Mouse (Mus musculus) ovary, postnatal 10 days (tissue): ENCODE measurements around the gene Btbd2.

Experiments used
- DNase-seq: peaks from one replicate; pipeline ENCODE4 v3.0.0; 2022; ENCODE audit warnings: low spot score

Btbd2 gene

DNA sequence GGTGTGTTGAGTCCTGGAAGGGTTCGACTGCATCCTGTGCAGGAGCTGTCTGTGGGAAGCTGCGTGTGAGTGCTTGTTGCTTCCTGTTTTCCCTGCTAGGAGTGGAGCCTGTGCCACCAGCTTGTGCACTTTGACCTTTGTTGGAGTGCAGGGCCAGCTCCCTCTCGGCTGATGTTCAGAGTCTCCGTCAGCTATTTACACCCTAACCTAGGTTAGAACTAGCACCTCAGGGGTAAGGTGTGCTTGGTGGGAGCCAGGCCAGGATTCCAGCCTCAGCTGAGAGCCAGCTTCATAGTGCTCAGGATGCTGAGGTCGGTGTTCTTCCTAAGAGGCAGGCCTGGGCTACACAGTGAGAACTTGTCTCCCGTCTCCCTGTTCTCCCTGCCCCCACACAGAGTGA, 21.5 kb downstream of the Btbd2 start:
- DNase-seq: no peak

DNA sequence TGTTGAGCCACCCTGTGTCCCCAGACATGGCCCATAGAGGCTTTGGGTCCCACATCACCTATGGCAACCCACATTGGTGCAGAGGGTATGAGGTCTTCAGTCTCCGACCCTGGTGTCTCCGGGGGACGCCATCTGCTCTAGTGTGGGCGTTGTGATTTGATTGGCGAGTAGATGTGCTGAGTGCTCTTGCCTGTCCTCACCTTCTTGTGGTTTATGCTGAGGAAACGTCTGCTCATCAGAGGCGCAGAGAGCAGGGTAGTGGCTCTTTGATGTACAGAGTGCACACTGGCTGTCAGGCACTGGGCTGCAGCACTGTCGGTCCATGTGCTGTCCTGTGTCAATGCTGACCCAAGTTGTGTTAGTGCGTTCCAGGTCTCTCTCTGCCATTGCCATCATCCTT, 27.9 kb downstream of the Btbd2 start:
- DNase-seq: no peak

- no peak for DNase-seq
These were observed 29.2 kb downstream of the Btbd2 start for GRCm38 (mm10) chr10:80627685-80628084.

- no peak for DNase-seq
These were observed 31.1 kb downstream of the Btbd2 start for GRCm38 (mm10) chr10:80625764-80626163.

DNA sequence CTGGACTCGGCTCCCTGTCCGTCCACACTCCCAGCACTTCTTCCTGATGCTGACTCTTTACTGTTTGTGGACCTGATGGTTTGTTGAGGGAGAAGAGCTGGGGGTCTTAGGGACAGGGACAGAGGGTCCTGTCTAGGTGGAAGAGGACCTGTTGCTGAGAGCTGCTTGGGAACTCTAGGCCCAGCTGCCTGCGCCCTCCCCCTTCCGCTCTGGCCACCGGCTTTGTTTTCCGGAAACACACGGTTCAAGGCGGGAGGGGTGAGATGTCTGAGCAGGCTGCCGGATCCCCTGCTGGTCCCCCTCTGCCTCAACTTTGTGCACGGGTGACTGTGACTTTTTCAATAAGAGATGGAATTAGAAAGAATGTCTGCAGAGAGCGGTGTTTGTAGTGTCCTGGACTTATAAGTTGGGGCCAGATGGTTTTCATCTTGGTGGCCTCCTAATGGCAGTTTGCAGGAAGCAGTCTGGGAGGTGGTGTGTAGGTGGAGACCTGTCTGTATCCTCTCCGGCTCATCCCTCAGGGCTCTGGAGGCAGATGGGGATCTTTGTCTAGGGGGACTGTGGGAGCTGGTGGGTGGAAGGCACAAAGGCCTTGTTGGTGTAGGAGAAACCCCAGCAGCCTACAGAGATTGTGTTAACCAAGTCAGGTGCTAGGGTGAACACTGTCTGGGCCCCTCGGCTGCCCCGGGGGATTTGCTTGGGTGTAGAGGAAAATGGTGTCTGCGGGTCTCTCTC, 33.2 kb downstream of the Btbd2 start:
- DNase-seq: no peak

DNA sequence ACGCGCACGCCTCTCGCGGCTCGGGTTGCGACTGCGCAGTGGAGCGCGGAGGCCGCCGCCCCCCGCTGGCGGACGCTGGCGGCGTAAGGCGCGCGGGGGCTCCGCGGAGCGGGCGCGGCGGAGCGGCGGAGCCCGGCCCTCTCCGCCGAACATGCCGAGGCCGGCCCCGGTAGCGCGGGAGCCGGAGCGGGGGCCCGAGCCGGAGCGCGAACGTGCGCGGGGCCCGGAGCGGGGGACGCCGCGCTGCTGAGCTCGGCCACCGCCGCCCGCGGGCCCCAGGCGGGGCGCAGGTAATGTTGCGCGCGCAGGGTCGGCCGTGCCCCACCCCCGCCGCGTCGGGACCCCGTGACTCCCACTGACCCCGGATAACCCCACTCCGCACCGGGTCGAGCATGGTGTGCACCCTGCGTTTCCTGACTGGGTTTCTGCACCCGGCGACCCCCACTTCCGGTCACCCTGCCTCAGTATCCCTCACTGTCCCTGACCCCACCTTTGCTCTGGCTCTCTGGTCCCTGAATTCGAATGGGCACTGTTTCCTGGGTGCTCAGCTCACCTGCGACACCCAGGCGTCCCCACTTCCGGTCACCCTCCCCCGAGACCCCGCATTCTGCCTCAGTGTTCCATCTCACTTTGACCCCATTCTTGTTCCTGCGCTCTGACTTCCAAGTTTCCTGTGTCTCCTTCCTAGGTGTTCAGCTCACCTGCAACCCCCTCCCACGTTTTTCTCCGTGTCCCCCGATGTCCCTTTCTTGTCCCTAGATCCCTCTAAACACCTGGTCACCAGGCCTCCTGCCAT, 34.0 kb downstream of the Btbd2 start, which contains the start of gene Csnk1g2:
TSS of gene Csnk1g2 (plus strand) at position 178 of the 796 bp plus-strand sequence.
- DNase-seq: peak; percentile 91

DNA sequence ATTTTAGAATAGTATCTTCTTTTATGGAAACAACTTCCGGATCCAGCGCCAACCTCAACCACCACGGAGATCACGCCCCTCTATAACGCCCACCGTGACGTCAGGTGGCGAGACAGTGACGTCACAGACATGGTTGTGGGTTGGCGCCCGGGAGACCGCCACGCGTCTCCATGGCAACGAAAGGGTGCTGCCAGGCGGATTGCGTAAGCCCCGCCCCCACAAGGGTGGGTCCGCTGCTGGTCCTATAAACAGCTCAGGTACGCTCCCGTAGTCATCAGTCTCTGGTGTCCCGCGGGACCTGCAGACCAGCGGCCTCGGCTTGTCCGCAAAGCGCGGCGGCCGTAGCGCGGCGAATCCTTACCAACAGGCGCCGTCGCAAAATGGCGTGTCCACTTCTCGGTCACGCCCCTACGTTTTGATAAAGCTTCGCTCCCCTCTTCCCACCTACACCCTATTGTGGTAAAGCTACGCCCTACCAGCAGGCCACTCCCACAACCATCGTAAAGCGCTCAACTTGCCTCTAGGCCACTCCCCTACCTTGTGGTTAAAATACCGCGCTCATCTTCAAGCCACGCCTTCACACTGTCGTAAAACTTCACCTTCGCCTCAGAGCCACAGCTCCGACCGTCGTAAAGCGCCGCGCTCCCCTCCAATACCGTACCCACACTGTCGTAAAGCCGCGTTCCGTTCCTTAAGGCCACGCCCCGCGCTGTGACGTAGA, 34.8 kb downstream of the Btbd2 start:
- DNase-seq: peak; percentile 98

DNA sequence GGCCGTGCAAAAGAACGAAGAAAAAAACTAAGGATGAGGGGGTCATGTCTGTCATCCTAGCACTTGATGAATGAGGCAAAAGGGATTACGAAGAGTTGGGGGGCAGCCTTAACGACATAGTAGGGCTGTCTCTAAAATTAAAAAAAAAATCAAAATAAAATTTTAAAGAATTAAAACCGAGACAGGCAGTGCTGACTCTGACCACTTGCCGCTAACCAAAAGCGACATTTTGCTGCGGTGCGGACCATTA, 35.3 kb downstream of the Btbd2 start:
- no peak for DNase-seq

DNA sequence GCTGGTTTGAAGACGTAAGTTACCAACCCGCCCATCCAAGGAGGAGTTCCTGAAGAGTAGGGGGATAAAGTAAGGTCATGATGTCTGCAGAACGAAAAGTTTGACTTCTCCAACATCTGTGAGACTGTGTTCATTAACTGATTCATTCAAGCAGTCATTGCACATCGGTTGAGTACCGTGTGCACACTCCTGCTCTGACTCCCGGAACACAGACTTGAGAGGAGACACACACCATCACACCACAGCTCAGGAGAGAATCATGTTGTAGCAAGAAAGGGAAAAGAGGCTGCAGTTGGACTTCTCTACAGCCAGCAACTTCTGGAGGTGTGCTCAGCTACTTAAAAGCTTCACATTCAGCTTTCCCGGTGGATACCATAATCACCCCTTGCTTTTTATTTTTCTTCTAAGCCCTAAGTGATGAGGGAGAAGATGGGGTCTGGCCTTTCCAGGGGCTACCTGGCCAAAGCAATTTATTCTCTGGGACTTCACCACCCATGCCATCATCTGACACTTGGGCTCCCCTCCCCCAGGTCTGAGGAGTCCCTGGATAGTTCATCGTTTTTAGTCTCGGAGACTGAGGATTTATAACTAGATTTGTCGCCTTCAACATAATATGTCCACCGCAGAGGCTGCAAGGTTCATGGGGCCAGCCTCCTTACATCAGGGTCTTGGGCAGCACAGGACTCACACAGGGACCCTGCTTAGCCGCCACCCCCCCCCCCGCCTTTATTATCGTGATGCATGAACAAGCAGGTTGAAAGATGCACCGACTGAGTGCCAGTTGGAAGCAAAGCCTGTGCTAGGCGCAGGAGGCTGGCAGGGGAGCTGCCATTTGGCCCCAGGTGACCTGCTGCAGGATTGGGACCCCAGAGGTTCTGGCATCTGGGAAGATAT, 35.8 kb downstream of the Btbd2 start:
- no peak for DNase-seq

- no peak for DNase-seq
These were observed 36.5 kb downstream of the Btbd2 start for GRCm38 (mm10) chr10:80620365-80620764.

- no peak for DNase-seq
These were observed 37.2 kb downstream of the Btbd2 start for GRCm38 (mm10) chr10:80619465-80620244.

GRCm38 (mm10) chr10:80618181-80618580, 38.7 kb downstream of the Btbd2 start:
- no peak for DNase-seq

- no peak for DNase-seq
These were observed 42.5 kb downstream of the Btbd2 start for GRCm38 (mm10) chr10:80614351-80614750.

GRCm38 (mm10) chr10:80613821-80614220, 43.0 kb downstream of the Btbd2 start:
- no peak for DNase-seq

DNA sequence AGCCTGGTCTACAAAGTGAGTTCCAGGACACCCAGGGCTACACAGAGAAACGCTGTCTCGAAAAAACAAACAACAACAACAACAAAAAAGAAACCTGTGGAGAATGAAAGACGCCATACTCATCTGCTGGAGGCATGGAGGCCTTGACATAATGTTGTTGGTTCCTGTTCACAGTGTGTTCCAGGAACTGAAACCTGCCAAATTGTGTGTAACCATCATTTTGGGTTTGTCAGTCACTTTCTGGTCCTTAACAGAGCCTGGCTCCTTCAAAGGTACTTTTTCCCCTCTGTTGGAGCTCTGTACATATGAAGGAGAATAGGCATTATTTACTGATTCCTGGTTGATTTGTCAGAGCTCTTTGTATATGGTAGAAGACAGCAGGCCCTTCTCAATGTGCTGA, 45.0 kb downstream of the Btbd2 start:
- no peak for DNase-seq

DNA sequence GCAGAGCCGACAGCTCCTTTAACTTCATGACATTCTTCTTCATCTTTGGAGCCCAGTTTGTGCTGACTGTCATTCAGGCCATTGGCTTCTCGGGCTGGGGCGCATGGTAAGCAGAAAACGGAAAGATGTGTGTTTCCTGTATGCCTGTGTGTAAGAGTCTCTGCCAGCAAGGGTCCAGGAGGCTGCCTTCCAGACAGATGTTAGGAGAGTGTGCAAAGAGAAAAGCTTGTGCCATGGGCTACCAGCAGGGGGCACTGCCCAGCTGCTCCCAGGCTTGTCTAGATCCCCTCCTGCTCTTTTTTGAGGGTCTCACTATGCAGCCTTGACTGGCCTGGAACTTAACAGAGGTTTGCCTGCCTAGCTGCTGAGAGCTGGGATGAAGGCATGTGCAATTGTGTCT, 45.8 kb downstream of the Btbd2 start:
- no peak for DNase-seq

DNA sequence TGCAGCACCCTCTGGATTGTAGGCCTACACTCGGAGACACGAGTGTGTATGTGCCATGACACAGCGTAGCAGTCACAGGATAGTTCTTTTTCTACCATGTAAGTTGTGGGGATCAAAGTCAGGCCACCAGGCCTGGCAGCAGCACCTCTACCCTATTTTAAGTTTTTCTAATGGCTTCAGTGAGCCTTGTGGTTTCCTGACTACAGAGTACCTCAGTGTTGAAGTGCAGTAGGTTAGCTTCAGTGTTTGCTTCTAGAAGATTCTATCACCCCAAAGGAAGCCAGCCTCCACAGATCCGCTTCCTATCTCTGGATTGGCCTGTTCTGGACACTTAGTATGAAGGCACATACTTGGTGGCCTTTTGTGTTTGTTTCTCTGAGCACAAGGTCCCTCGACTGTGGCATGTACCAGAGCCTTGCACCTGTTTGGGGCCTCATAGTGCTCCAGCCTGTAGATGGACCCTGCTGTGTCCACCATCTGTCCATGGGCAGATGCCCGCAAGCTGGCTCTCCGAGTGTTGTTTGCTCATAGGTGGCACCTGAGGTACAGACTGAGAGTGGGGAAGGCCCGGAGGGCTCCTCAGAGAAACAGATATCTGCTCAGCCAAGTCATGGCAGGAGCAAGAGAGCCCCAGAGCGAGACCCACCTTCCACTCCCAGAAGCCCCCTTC, 46.6 kb downstream of the Btbd2 start:
- no peak for DNase-seq

DNA sequence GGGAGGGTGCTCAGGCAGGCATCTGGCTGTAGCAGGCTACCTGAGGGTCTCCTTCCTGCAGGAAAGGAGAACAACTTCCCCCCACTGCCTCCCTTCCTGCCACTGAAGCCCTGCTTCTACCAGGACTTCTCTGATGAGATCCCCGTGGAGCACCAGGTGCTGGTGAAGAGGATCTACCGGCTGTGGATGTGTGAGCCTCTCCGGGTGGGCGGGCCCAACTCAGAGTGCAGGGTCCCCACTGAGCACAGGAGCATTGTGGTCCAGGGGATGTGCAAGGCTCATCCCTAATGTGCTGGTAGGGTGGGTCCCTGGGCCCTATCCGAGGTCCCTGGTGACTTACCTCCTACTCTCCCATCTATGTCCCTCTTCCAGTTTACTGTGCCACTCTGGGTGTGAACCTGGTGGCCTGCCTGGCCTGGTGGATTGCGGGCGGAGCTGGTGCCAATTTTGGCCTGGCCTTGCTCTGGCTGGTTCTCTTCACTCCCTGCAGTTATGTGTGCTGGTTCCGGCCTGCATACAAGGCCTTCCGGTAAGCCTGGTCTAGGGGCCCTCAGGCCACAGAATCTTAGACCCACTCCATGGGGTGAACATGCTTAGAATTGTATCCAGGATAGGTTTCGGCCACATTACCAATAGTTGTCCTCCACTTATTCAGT, 47.5 kb downstream of the Btbd2 start:
- DNase-seq: no peak

DNA sequence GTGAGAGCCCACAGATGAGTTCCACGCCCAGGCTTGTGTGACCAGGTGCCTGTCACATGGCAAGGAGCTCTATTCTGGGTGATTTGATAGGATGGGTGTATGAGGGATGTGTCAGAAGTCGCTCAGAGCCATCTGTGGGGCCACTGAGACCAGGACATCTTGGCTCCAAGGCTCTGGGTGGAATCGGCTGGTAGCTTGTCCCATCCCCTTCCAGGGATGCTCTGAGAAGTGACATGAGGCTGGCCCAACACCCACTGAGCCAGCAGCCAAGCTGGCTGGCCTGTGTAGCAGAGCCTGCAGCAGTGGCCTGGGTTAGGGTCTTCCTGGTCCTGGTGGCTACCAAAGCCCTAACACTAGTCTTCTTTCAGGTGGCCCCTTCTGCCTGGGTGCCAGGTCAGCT, 48.4 kb downstream of the Btbd2 start:
- DNase-seq: no peak

DNA sequence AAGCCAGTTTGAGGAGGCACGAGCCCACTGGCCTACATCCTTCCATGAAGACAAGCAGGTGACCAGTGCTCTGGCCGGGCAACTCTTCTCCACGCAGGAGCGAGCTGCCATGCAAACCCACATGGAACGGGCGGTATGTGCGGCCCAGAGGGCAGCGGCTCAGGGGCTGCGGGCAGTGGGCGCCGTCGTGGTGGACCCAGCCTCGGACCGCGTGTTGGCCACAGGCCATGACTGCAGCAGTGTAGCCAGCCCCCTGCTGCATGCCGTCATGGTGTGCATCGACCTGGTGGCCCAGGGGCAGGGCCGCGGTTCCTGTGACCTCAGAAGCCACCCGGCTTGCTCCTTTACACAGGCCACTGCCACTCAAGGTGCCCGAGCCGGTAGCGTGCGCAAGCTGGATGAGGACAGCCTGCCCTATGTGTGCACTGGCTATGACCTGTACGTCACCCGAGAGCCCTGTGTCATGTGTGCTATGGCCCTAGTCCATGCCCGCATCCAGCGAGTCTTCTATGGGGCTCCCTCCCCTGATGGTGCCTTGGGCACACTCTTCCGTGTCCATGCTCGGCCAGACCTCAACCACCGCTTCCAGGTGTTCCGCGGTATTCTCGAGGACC, 50.0 kb downstream of the Btbd2 start:
- DNase-seq: no peak
